Mouse (Mus musculus): ENCODE results near the gene Lamc2.

Lamc2 gene

GRCm38 (mm10) chr1:153126491-153127381, 59.5 kb downstream of the Lamc2 start:
- no peak for DNase-seq (ENCODE audit: low spot score)

- DNase-seq (ENCODE audit: low spot score), result no peak
These were observed 60.7 kb downstream of the Lamc2 start for GRCm38 (mm10) chr1:153125287-153126275.

GRCm38 (mm10) chr1:153124502-153124901, 61.7 kb downstream of the Lamc2 start:
- DNase-seq (ENCODE audit: low spot score), result no peak

GRCm38 (mm10) chr1:153122764-153123163, 63.5 kb downstream of the Lamc2 start:
- no peak for DNase-seq (ENCODE audit: low spot score)

- no peak for DNase-seq (ENCODE audit: low spot score)
These were observed 64.9 kb downstream of the Lamc2 start for GRCm38 (mm10) chr1:153121320-153121719.

GRCm38 (mm10) chr1:153120544-153120943, 65.7 kb downstream of the Lamc2 start:
- DNase-seq (ENCODE audit: low spot score), result no peak

- DNase-seq (ENCODE audit: low spot score), result no peak
These were observed 70.9 kb downstream of the Lamc2 start for GRCm38 (mm10) chr1:153115315-153115714.

GRCm38 (mm10) chr1:153111596-153111995, 74.7 kb downstream of the Lamc2 start:
- no peak for DNase-seq (ENCODE audit: low spot score)

- no peak for DNase-seq (ENCODE audit: low spot score)
These were observed 76.4 kb downstream of the Lamc2 start for GRCm38 (mm10) chr1:153109836-153110235.

- no peak for DNase-seq (ENCODE audit: low spot score)
These were observed 76.9 kb downstream of the Lamc2 start for GRCm38 (mm10) chr1:153109346-153109745.

GRCm38 (mm10) chr1:153107866-153108265, 78.4 kb downstream of the Lamc2 start:
- DNase-seq (ENCODE audit: low spot score), result no peak

GRCm38 (mm10) chr1:153104804-153105203, 81.4 kb downstream of the Lamc2 start:
- no peak for DNase-seq (ENCODE audit: low spot score)

GRCm38 (mm10) chr1:153103186-153103554, 83.1 kb downstream of the Lamc2 start:
- DNase-seq (ENCODE audit: low spot score), result no peak

GRCm38 (mm10) chr1:153102296-153103185, 83.7 kb downstream of the Lamc2 start:
- no peak for DNase-seq (ENCODE audit: low spot score)

- peak; percentile 34 for DNase-seq (ENCODE audit: low spot score)
These were observed 84.8 kb downstream of the Lamc2 start for GRCm38 (mm10) chr1:153101327-153101880.

GRCm38 (mm10) chr1:153100912-153101311, 85.3 kb downstream of the Lamc2 start:
- DNase-seq (ENCODE audit: low spot score), result no peak

GRCm38 (mm10) chr1:153098586-153098985, 87.7 kb downstream of the Lamc2 start:
- DNase-seq (ENCODE audit: low spot score), result no peak

- DNase-seq (ENCODE audit: low spot score), result no peak
These were observed 89.1 kb downstream of the Lamc2 start for GRCm38 (mm10) chr1:153097017-153097675.

- DNase-seq (ENCODE audit: low spot score), result no peak
These were observed 90.2 kb downstream of the Lamc2 start for GRCm38 (mm10) chr1:153095826-153096727.

GRCm38 (mm10) chr1:153095328-153095727, 90.9 kb downstream of the Lamc2 start:
- no peak for DNase-seq (ENCODE audit: low spot score)

All from T-cell, adult 2 months (primary cell).